Mouse (Mus musculus): ENCODE measurements around the gene Slc24a3. TPM values are rescaled to one million over a fixed set of nuclear protein-coding genes. Genes with fewer than 3 reads are reported as not detected.

Slc24a3 gene
- 1 to 10 TPM; 1.3 to 3.5 TPM for polyA plus RNA-seq (2017; shearing (Covaris generic))

DNA sequence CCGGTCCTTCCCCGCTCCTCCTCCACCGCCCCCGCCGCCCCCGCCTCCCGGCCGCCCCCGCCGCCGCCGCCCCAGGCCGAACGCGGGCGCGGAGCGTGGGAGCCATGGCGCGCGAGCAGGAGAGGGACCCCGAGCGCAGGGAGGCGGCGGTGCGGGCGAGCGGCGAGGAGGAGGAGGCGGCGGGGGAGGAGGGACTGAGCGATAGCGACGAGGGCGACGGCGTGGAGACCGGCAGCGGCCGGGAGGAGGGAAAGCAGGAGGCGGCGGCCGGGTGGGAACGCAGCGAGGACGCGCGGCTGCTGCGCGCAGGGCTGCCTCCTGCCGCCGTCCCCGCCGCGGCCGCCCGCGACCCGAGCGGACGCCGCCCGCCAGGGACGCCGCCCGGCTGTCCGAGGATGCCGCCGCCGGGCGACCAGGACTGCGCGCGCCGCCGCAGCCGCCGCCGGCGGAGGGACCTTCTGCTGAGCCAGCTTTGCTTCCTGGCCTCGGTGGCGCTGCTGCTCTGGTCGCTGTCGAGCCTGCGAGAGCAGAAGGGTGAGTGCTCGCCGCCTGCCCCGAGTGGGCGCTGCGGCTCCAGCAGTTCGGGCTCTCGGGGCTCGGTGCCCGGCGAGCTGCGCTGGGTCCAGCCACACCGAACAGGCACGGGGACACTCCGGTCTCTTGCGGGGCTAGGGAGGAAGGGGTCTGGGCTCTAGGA, at the start of gene Slc24a3:
Gene Slc24a3 (plus strand): TSS at position 91 of the 697 bp plus-strand sequence.

DNA sequence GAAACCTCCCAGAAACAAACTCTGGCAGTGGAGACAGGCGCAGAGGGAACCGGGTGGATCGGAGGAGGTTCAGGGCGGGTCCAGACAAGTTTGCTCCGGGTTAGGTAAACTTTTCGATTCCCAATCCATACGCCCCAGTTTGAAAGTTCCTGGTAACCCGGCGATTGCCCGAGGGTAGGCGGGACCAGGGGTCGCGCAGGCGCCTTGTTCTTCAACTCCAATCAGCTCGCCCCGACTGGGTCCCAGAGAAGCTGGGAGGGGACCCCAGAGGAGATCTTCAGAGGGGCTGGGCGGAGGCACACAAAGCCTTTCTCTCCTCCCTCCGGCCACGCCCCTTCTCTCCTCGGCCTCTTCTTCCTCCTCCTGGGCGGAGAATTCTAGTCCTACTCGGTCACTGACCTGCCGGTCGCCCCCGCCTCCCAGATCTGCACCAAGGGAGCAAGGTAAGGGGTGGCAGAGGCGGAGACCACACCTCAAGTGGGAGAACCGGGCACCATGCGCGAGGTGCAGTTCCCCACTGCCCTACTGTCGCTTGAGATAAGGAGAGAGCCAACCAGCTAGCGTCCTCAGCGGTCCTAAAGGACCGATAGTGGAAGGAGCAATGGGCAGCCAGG, 507.7 kb downstream of the Slc24a3 start, which contains the start of gene Rin2:
Gene Rin2 (plus strand): TSS at position 74 of the 614 bp plus-strand sequence.

All from activated CD4-positive, CD25-positive, alpha-beta regulatory T cell (primary cell).